Mouse (Mus musculus): ENCODE measurements around the gene Gm4846.
"Not testable (repeated sequence)": the region's sequence is repeated elsewhere in the genome, so short reads cannot be mapped to it uniquely, and the experiment has no call there.

DNA sequence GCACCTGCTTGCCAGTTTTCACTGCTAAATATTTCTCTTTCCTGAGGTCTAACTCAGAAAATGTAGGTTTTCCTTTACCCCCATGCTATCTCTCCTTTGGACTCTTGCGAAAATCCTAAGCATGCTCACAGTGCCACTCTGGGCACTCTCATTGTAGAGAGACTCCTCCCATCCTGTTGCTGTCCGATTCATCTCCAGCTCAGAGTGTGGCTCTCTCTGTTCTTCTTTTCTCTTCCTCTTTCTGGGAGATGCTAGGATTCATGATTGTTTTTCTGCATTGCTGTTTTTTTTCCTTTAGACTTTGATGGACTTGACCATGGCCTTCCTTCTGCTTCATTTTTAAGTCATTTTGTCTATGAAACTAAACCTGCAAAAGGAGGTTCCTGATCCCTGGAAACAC lies 27.3 kb upstream of the Gm4846 start:
- TF ChIP-seq CTCF (IDR thresholded peaks at IDR 0.05; ENCODE audit: extremely low read depth, insufficient read length, insufficient replicate concordance, low read depth, low read length); POLR2A (IDR thresholded peaks at IDR 0.05; ENCODE audit: low read depth, low read length): not testable (repeated sequence)

Measured in small intestine, adult 2 months (tissue).